Mouse (Mus musculus) testis, adult 2 months (tissue): ENCODE results near the gene Col11a2.

ENCODE experiments used
- CTCF ChIP-seq: fragments of 200-500 bp; IDR thresholded peaks from 2 replicates; pipeline ENCODE4 v1.5.1; 2012; ENCODE audit warnings: low read depth, mild to moderate bottlenecking, inconsistent platforms, low read length, moderate library complexity; ENCODE audit not compliant: control insufficient read depth, insufficient read depth, insufficient replicate concordance
- POLR2A ChIP-seq: fragments of 200-500 bp; IDR thresholded peaks from 2 replicates; pipeline ENCODE4 v1.6.1; 2012; ENCODE audit warnings: low read depth, mild to moderate bottlenecking, inconsistent platforms, low read length, moderate library complexity; ENCODE audit not compliant: control insufficient read depth

GRCm38 (mm10) chr17:34036647-34037046 lies 2.6 kb upstream of the Col11a2 start:
- no peak for TF ChIP-seq POLR2A
- no peak for TF ChIP-seq CTCF
